Mouse (Mus musculus) midbrain, embryonic 10.5 days (tissue): ENCODE results near the gene Lrig2. TPM values are rescaled to one million over a fixed set of nuclear protein-coding genes. Genes with fewer than 3 reads are reported as not detected.

Experiments
- DNase-seq: peaks from one replicate; pipeline ENCODE4 v3.0.0-alpha.2; 2017; ENCODE audit warnings: low spot score
- H3K27ac ChIP-seq: fragments of 300-500 bp; sonication (generic); replicated peaks from 2 replicates; pipeline ENCODE4 v1.5.1; 2016; ENCODE audit warnings: mild to moderate bottlenecking
- H3K27me3 ChIP-seq: fragments of 300-500 bp; sonication (generic); 2 replicates; pipeline ENCODE4 v1.6.1; 2016; ENCODE audit warnings: low read depth, mild to moderate bottlenecking; ENCODE audit not compliant: poor library complexity, severe bottlenecking
- H3K36me3 ChIP-seq: fragments of 300-500 bp; sonication (generic); 2 replicates; pipeline ENCODE4 v1.6.1; 2016; ENCODE audit warnings: mild to moderate bottlenecking, moderate library complexity
- H3K4me1 ChIP-seq: fragments of 300-500 bp; sonication (generic); 2 replicates; pipeline ENCODE4 v1.6.1; 2016
- H3K4me3 ChIP-seq: fragments of 300-500 bp; sonication (generic); 2 replicates; pipeline ENCODE4 v1.5.1; 2016; ENCODE audit warnings: mild to moderate bottlenecking, moderate library complexity
- H3K9me3 ChIP-seq: fragments of 300-500 bp; sonication (generic); replicated peaks from 2 replicates; pipeline ENCODE4 v1.6.1; 2016; ENCODE audit warnings: mild to moderate bottlenecking
- WGBS: fragments of 180-500 bp; shearing (Covaris S2); methylation state at CpG from one replicate; pipeline ENCODE4 v1.1.7; 2016; 5-methylcytosine and 5-hydroxymethylcytosine counted together
- polyA plus RNA-seq: library from polyadenylated mRNA; unstranded; fragments of >200 nt; fragmentation: Nextera tagmentation; extraction: Ambion mirVana; gene quantifications from 2 replicates; pipeline ENCODE4 v1.2.1, GENCODE M21; 2016

The Lrig2 gene
- 16.4 and 21.4 TPM in 2 replicates for polyA plus RNA-seq

GRCm38 (mm10) chr3:104511538-104512423, at the start of gene Lrig2:
Lrig2 (minus strand) TSS chr3:104511918.
- H3K27ac ChIP-seq: peak within 1 kb of the TSS; percentile 90
- H3K9me3 ChIP-seq: no peaks in the 10 kb centered on the region
- peak; percentile 100 for DNase-seq
- H3K27me3 ChIP-seq: no peaks in the 10 kb centered on the region
- peak within 1 kb of the TSS; percentile 83 for H3K4me3 ChIP-seq
- H3K4me1 ChIP-seq: peaks cover 24% of the 10 kb centered on the region
- WGBS: under 1% methylated on average over 71 of the region's 71 CpGs
- H3K36me3 ChIP-seq: no peaks in the 10 kb centered on the region

GRCm38 (mm10) chr3:104556624-104557023, 44.9 kb upstream of the Lrig2 start:
- no peaks in the 10 kb centered on the region for H3K36me3 ChIP-seq
- H3K27me3 ChIP-seq: no peaks in the 10 kb centered on the region
- no peak overlapping the region for H3K4me3 ChIP-seq
- 77% methylated on average over 1 of the region's 1 CpGs for WGBS
- no peaks in the 10 kb centered on the region for H3K9me3 ChIP-seq
- DNase-seq: no peak
- no peaks in the 10 kb centered on the region for H3K4me1 ChIP-seq
- H3K27ac ChIP-seq: no peak overlapping the region

GRCm38 (mm10) chr3:104550594-104550993, 38.9 kb upstream of the Lrig2 start:
- Histone ChIP-seq H3K27ac (no peak overlapping the region), H3K9me3 (no peaks in the 10 kb centered on the region), H3K36me3 (no peaks in the 10 kb centered on the region), H3K27me3 (no peaks in the 10 kb centered on the region), H3K4me3 (no peak overlapping the region), H3K4me1 (no peaks in the 10 kb centered on the region)
- DNase-seq: no peak
- 49% methylated on average over 3 of the region's 3 CpGs for WGBS

GRCm38 (mm10) chr3:104548367-104549087, 36.8 kb upstream of the Lrig2 start:
- no peak overlapping the region for H3K27ac ChIP-seq
- H3K4me3 ChIP-seq: no peak overlapping the region
- no peaks in the 10 kb centered on the region for H3K9me3 ChIP-seq
- 69% methylated on average over 15 of the region's 15 CpGs for WGBS
- no peaks in the 10 kb centered on the region for H3K27me3 ChIP-seq
- H3K36me3 ChIP-seq: no peaks in the 10 kb centered on the region
- H3K4me1 ChIP-seq: no peaks in the 10 kb centered on the region
- DNase-seq: no peak

- 92% methylated on average over 3 of the region's 3 CpGs for WGBS
- H3K4me3 ChIP-seq: no peak overlapping the region
- no peaks in the 10 kb centered on the region for H3K9me3 ChIP-seq
- no peaks in the 10 kb centered on the region for H3K36me3 ChIP-seq
- H3K4me1 ChIP-seq: peaks cover 20% of the 10 kb centered on the region
- H3K27me3 ChIP-seq: no peaks in the 10 kb centered on the region
- H3K27ac ChIP-seq: no peak overlapping the region
- no peak for DNase-seq
These were observed 32.1 kb upstream of the Lrig2 start for GRCm38 (mm10) chr3:104543825-104544224.

- Histone ChIP-seq H3K27me3 (no peaks in the 10 kb centered on the region), H3K4me1 (peaks cover 20% of the 10 kb centered on the region), H3K36me3 (no peaks in the 10 kb centered on the region), H3K4me3 (peak overlapping the region; percentile 53), H3K9me3 (no peaks in the 10 kb centered on the region), H3K27ac (peak overlapping the region; percentile 90)
- no peak for DNase-seq
- 0% methylated on average over 2 of the region's 2 CpGs for WGBS
These were observed 30.3 kb upstream of the Lrig2 start for GRCm38 (mm10) chr3:104542065-104542429.

GRCm38 (mm10) chr3:104541139-104542064, 29.7 kb upstream of the Lrig2 start:
- WGBS: 8% methylated on average over 21 of the region's 21 CpGs
- peak; percentile 82 for DNase-seq
- H3K36me3 ChIP-seq: no peaks in the 10 kb centered on the region

GRCm38 (mm10) chr3:104540480-104541138, 28.9 kb upstream of the Lrig2 start:
- Histone ChIP-seq H3K27me3 (no peaks in the 10 kb centered on the region), H3K36me3 (no peaks in the 10 kb centered on the region), H3K9me3 (no peaks in the 10 kb centered on the region), H3K27ac (no peak overlapping the region), H3K4me1 (peaks cover 20% of the 10 kb centered on the region), H3K4me3 (no peak overlapping the region)
- WGBS: 74% methylated on average over 9 of the region's 9 CpGs
- no peak for DNase-seq

More at GRCm38 (mm10) chr3:104541139-104542064, 29.7 kb upstream of the Lrig2 start:
- peak overlapping the region; percentile 53 for H3K4me3 ChIP-seq
- H3K9me3 ChIP-seq: no peaks in the 10 kb centered on the region
- peaks cover 20% of the 10 kb centered on the region for H3K4me1 ChIP-seq
- no peaks in the 10 kb centered on the region for H3K27me3 ChIP-seq
- H3K27ac ChIP-seq: peak overlapping the region; percentile 90

- WGBS: 100% methylated on average over 1 of the region's 1 CpGs
- no peak overlapping the region for H3K27ac ChIP-seq
- H3K27me3 ChIP-seq: no peaks in the 10 kb centered on the region
- H3K4me3 ChIP-seq: no peak overlapping the region
- no peaks in the 10 kb centered on the region for H3K4me1 ChIP-seq
- no peaks in the 10 kb centered on the region for H3K9me3 ChIP-seq
- no peaks in the 10 kb centered on the region for H3K36me3 ChIP-seq
- DNase-seq: no peak
These were observed 21.5 kb upstream of the Lrig2 start for GRCm38 (mm10) chr3:104533223-104533622.

GRCm38 (mm10) chr3:104526115-104526882, 14.6 kb upstream of the Lrig2 start:
- Histone ChIP-seq H3K4me1 (no peaks in the 10 kb centered on the region), H3K36me3 (no peaks in the 10 kb centered on the region), H3K27me3 (no peaks in the 10 kb centered on the region), H3K27ac (no peak overlapping the region), H3K9me3 (no peaks in the 10 kb centered on the region), H3K4me3 (no peak overlapping the region)
- DNase-seq: no peak
- WGBS: 77% methylated on average over 4 of the region's 4 CpGs

GRCm38 (mm10) chr3:104525516-104525915, 13.8 kb upstream of the Lrig2 start:
- Histone ChIP-seq H3K36me3 (no peaks in the 10 kb centered on the region), H3K4me3 (no peak overlapping the region), H3K27ac (no peak overlapping the region), H3K27me3 (no peaks in the 10 kb centered on the region), H3K4me1 (no peaks in the 10 kb centered on the region), H3K9me3 (no peaks in the 10 kb centered on the region)
- 52% methylated on average over 2 of the region's 2 CpGs for WGBS
- no peak for DNase-seq
